Mouse (Mus musculus): ENCODE measurements around the gene Gm44. TPM values are rescaled to one million over a fixed set of nuclear protein-coding genes. Genes with fewer than 3 reads are reported as not detected.
"Not testable (repeated sequence)": the region's sequence is repeated elsewhere in the genome, so short reads cannot be mapped to it uniquely, and the experiment has no call there.

The Gm44 gene
- not detected for total RNA-seq (2021)
- long read RNA-seq, experiment 1: 0 reads
- long read RNA-seq, experiment 2: 0 reads

- no peak for DNase-seq
Observed at GRCm38 (mm10) chrX:90891842-90892241, at the start of gene Gm44. Gene Gm44, plus strand, starts transcription at chrX:90892142.

GRCm38 (mm10) chrX:90927989-90928388, 36.0 kb downstream of the Gm44 start:
- DNase-seq: no peak

GRCm38 (mm10) chrX:90938211-90938610, 46.3 kb downstream of the Gm44 start:
- not testable (repeated sequence) for DNase-seq
